Mouse (Mus musculus) kidney, adult 2 months (tissue): ENCODE results near the gene Hoxc12. TPM values are rescaled to one million over a fixed set of nuclear protein-coding genes. Genes with fewer than 3 reads are reported as not detected.

Experiments used
- DNase-seq: peaks from one replicate; pipeline ENCODE4 v3.0.0; 2021
- H3K27ac ChIP-seq: fragments of 200-500 bp; 2 replicates; pipeline ENCODE4 v1.5.1; 2012; ENCODE audit warnings: low read depth, low read length, control low read depth, inconsistent platforms; ENCODE audit not compliant: insufficient read depth
- H3K27me3 ChIP-seq: fragments of 200-500 bp; replicated peaks from 2 replicates; pipeline ENCODE4 v1.6.1; 2012; ENCODE audit warnings: mild to moderate bottlenecking, moderate library complexity, low read length, inconsistent platforms; ENCODE audit not compliant: control insufficient read depth, insufficient read depth
- H3K36me3 ChIP-seq: fragments of 200-500 bp; 2 replicates; pipeline ENCODE4 v1.6.1; 2012; ENCODE audit warnings: mild to moderate bottlenecking, moderate library complexity, low read length, inconsistent platforms; ENCODE audit not compliant: control insufficient read depth, insufficient read depth
- H3K4me1 ChIP-seq: fragments of 200-500 bp; 2 replicates; pipeline ENCODE4 v1.6.1; 2011; ENCODE audit warnings: low read length; ENCODE audit not compliant: control insufficient read depth, insufficient read depth
- H3K4me3 ChIP-seq: fragments of 200-500 bp; 2 replicates; pipeline ENCODE4 v1.5.1; 2011; ENCODE audit warnings: mild to moderate bottlenecking, low read depth, low read length, control low read depth; ENCODE audit not compliant: insufficient read depth
- CTCF ChIP-seq: fragments of 200-500 bp; conservative IDR thresholded peaks from 2 replicates; pipeline ENCODE4 v1.5.1; 2011; ENCODE audit warnings: low read depth, mild to moderate bottlenecking, control low read depth, low read length, moderate library complexity, mixed read lengths; ENCODE audit not compliant: insufficient read depth, insufficient read length
- POLR2A ChIP-seq: fragments of 200-500 bp; IDR thresholded peaks from one replicate; pipeline ENCODE4 v1.6.1; 2011; ENCODE audit warnings: low read depth, low read length, control low read depth
- WGBS: fragments of 180-500 bp; shearing (Covaris S2); methylation state at CpG from one replicate; pipeline ENCODE4 v1.1.7; 2018; 5-methylcytosine and 5-hydroxymethylcytosine counted together
- polyA plus RNA-seq: library from polyadenylated mRNA; depleted of rRNA; stranded (reverse); fragments of >200 nt; gene quantifications from 2 replicates; pipeline ENCODE4 v1.2.3, GENCODE M21; 2012; rRNA removed

Gene Hoxc12
- polyA plus RNA-seq, 1 experiment = not detected

- TF ChIP-seq POLR2A = no peak
- TF ChIP-seq CTCF = no peak
- Histone ChIP-seq H3K4me1 (peaks cover 2% of the 10 kb centered on the region; the same call in 1 of the 2 replicates), H3K36me3 (no peaks in the 10 kb centered on the region), H3K27me3 (no peaks in the 10 kb centered on the region), H3K27ac (no peak overlapping the region), H3K4me3 (no peak overlapping the region)
- no peak for DNase-seq
- 42% methylated on average over 3 of the region's 3 CpGs for WGBS
Measured at GRCm38 (mm10) chr15:102984925-102985324, 48.4 kb downstream of the Hoxc12 start.

DNA sequence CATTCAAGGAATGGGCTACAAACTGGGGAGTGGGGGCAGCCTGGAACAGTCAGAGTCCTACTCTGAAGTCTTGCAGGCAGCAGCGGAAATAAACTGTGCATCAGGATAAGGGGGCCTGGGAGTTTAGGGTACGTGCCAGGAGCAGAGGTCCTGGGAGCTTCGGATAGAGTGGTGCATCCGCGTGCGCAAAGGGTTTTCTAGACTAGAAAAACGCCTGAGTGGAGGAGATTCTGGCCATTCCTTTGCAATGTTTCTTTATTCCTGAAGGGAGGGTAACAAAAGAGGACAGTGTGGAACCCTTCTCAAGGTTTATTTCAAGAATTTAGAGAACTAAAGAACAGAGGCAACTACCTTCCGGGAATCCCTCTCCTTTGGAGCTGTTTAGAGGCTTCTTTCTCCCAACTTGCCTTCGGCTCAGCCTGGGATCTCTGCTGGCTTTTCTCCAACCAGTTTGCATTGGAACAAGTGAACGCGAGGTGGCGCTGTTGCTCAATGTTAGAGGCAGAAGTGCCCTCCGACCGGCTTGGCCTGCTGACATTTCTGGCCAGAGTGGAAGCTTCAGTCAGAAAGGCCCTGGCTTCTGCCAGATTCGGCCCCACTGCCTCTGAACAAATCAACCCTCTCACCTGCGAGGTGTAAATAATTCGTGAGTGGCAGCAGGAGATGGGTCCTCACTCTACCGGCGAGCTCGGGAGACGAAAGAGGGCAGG, 50.7 kb downstream of the Hoxc12 start:
- TF ChIP-seq POLR2A (no peak), CTCF (peak; percentile 98)
- 17% methylated on average over 21 of the region's 21 CpGs for WGBS
- DNase-seq = peak; percentile 96
- Histone ChIP-seq H3K27me3 (no peaks in the 10 kb centered on the region), H3K36me3 (no peaks in the 10 kb centered on the region), H3K27ac (no peak overlapping the region), H3K4me3 (no peak overlapping the region), H3K4me1 (0 out of 2 replicates have a peak, but pooled peaks cover 2% of the 10 kb centered on the region)

DNA sequence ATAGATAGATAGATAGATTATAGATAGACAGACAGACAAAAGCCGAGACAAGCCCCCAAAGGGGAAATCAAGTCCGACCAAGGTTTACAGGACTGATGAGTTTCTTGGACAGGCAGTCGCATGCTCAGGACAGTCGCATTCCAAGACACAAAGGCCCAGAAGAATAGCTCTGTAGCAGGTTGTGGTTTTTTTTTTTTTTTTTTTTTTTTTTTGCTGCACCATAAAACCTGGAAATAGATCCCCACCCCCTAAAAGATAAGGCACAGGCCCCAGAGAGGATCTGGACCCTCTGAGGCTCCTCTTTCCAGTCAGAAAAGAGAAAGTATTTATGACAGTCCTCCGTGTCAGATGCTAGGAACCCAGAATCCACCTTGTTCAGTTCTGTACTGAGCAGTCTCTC, 51.5 kb downstream of the Hoxc12 start:
- Histone ChIP-seq H3K36me3 (no peaks in the 10 kb centered on the region), H3K27me3 (no peaks in the 10 kb centered on the region), H3K27ac (no peak overlapping the region), H3K4me1 (0 out of 2 replicates have a peak, but pooled peaks cover 2% of the 10 kb centered on the region), H3K4me3 (no peak overlapping the region)
- WGBS = 83% methylated on average over 5 of the region's 5 CpGs
- no peak for DNase-seq
- no peak for TF ChIP-seq POLR2A
- no peak for TF ChIP-seq CTCF

Other genes starting within 250 kb of the Hoxc12 start
- 57.7 and 60.6 TPM in 2 replicates for gene Calcoco1, start 214.6 kb upstream of the Hoxc12 start, polyA plus RNA-seq
- not detected in 2 replicates for gene Hoxc13, start 15.7 kb upstream of the Hoxc12 start, polyA plus RNA-seq
- 0.25 and 0.30 TPM in 2 replicates for gene Hoxc11, start 17.7 kb downstream of the Hoxc12 start, polyA plus RNA-seq
- gene Hoxc10, start 30.0 kb downstream of the Hoxc12 start, polyA plus RNA-seq = 16.4 and 16.7 TPM in 2 replicates
- 4.0 and 4.1 TPM in 2 replicates for gene Hoxc5, start 30.7 kb downstream of the Hoxc12 start, polyA plus RNA-seq
- 5.5 and 7.3 TPM in 2 replicates for gene Hoxc9, start 39.7 kb downstream of the Hoxc12 start, polyA plus RNA-seq
- 3.4 and 4.0 TPM in 2 replicates for gene Hoxc8, start 53.9 kb downstream of the Hoxc12 start, polyA plus RNA-seq
- 24.7 and 25.4 TPM in 2 replicates for gene Hoxc6, start 61.5 kb downstream of the Hoxc12 start, polyA plus RNA-seq
- 2.5 and 2.7 TPM in 2 replicates for gene Hoxc4, start 82.2 kb downstream of the Hoxc12 start, polyA plus RNA-seq
- 15.5 and 19.4 TPM in 2 replicates for gene Smug1, start 230.3 kb downstream of the Hoxc12 start, polyA plus RNA-seq